Mouse (Mus musculus) hindbrain, embryonic 16.5 days (tissue): ENCODE measurements around the gene Syngr4. TPM values are rescaled to one million over a fixed set of nuclear protein-coding genes. Genes with fewer than 3 reads are reported as not detected.
"Not testable (repeated sequence)": the region's sequence is repeated elsewhere in the genome, so short reads cannot be mapped to it uniquely, and the experiment has no call there.

Experiments used
- ATAC-seq: fragments of 200-750 bp; cut with Nextera tagmentation; 2 replicates; pipeline ENCODE4 v1.8.0; 2017; ENCODE audit warnings: moderate TSS enrichment, moderate library complexity
- H3K27ac ChIP-seq: fragments of 300-500 bp; sonication (generic); 2 replicates; pipeline ENCODE4 v1.5.1; 2014; ENCODE audit warnings: low read depth, mild to moderate bottlenecking, control low read depth, low read length, moderate library complexity
- H3K27me3 ChIP-seq: fragments of 300-500 bp; sonication (generic); replicated peaks from 2 replicates; pipeline ENCODE4 v1.6.1; 2014; ENCODE audit warnings: low read length; ENCODE audit not compliant: control insufficient read depth, insufficient read depth
- H3K36me3 ChIP-seq: fragments of 300-500 bp; sonication (generic); 2 replicates; pipeline ENCODE4 v1.6.1; 2014; ENCODE audit warnings: mild to moderate bottlenecking, low read length, moderate library complexity, mixed read lengths; ENCODE audit not compliant: control insufficient read depth, insufficient read depth
- H3K4me1 ChIP-seq: fragments of 300-500 bp; sonication (generic); 2 replicates; pipeline ENCODE4 v1.6.1; 2014; ENCODE audit warnings: low read depth, low read length; ENCODE audit not compliant: control insufficient read depth, insufficient read depth
- H3K4me2 ChIP-seq: fragments of 300-500 bp; sonication (generic); 2 replicates; pipeline ENCODE4 v1.6.1; 2014; ENCODE audit warnings: mild to moderate bottlenecking, low read length, control low read depth, moderate library complexity
- H3K4me3 ChIP-seq: fragments of 300-500 bp; sonication (generic); 2 replicates; pipeline ENCODE4 v1.5.1; 2014; ENCODE audit warnings: mild to moderate bottlenecking, low read length, control low read depth, moderate library complexity
- H3K9ac ChIP-seq: fragments of 300-500 bp; sonication (generic); 2 replicates; pipeline ENCODE4 v1.6.1; 2014; ENCODE audit warnings: low read depth, mild to moderate bottlenecking, control low read depth, low read length, moderate library complexity
- H3K9me3 ChIP-seq: fragments of 300-500 bp; sonication (generic); 2 replicates; pipeline ENCODE4 v1.6.1; 2014; ENCODE audit warnings: mild to moderate bottlenecking, low read length, moderate library complexity; ENCODE audit not compliant: control insufficient read depth
- WGBS: fragments of 180-500 bp; shearing (Covaris S2); extraction: QIAGEN DNeasy Blood & Tissue Kit; methylation state at CpG from one replicate; pipeline ENCODE4 v1.1.7; 2014; 5-methylcytosine and 5-hydroxymethylcytosine counted together
- polyA plus RNA-seq: library from polyadenylated mRNA; unstranded; fragments of >200 nt; fragmentation: Nextera tagmentation; extraction: Ambion mirVana; gene quantifications from 2 replicates; pipeline ENCODE4 v1.2.1, GENCODE M21; 2015

Gene Syngr4
- polyA plus RNA-seq, result 0.22 TPM in 1 of 2 replicates, not detected in the other

DNA sequence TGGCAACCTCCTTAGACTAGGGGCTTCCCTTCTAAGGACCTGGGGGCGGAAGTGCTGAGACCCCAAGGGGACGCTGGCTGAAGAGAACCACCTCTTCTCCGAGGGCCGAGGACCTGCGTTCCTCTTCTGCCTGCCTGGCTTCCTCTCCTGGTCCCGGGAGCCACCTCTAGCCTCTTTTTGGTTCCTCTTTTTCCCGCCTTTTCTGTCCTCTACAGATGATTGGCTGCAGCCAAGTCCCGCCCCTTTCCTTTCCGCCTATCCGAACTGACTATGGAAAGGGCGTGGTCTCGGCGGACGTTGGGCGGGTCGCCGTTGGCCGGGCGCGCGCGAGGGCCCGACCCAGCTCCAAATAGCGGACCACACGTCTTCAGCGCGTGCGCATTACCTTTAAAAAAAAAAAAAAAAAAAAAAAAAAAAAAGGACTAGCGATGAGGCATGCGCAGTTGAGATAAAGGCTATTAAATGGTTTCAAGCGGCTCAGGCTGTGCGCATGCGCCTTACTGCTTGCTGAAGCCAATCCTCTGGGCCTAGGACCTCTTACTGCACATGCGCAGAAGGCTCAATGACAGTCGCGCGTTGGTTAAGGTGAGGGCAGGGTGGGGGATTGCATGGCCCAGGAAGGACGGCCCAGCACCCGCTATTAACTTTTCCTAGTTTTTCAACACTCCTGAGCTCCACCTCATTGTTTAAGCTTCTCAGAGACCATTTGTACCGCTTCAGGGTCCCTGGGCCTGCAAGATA is at the start of gene Syngr4, which contains the start of gene Tmem143:
Syngr4 (minus strand) TSS at position 198 of the 741 bp plus-strand sequence.
Tmem143 (plus strand) TSS at position 425 of the 741 bp plus-strand sequence.
- H3K36me3 ChIP-seq, result no peaks in the 10 kb centered on the region
- no peaks in the 10 kb centered on the region for H3K27me3 ChIP-seq
- H3K4me2 ChIP-seq, result peak within 1 kb of the TSS; percentile 59
- peak within 1 kb of the TSS; percentile 63 for H3K27ac ChIP-seq
- peak within 1 kb of the TSS; percentile 48 for H3K4me3 ChIP-seq
- no peaks in the 10 kb centered on the region for H3K9me3 ChIP-seq
- WGBS, result under 1% methylated on average over 39 of the region's 40 CpGs
- peak within 1 kb of the TSS; percentile 65 for H3K9ac ChIP-seq
- peak; percentile 93 for ATAC-seq
- H3K4me1 ChIP-seq, result peaks cover 8% of the 10 kb centered on the region

DNA sequence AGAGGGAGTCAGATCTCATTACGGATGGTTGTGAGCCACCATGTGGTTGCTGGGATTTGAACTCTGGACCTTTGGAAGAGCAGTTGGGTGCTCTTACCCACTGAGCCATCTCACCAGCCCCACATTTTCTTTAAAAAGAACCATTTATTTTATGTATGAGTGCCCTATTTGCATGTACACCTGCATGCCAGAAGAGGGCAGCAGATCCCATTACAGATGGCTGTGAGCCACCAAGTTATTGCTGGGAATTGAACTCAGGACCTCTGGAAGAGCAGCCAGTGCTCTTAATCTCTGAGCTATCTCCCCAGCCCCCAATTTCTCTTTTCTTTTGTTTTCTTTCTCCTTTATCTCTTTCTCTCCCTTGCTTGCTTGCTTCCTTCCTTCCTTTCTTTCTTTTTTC is 46.8 kb upstream of the Syngr4 start:
- not testable (repeated sequence) for H3K36me3 ChIP-seq, H3K27me3 ChIP-seq, H3K9ac ChIP-seq, H3K4me1 ChIP-seq, H3K9me3 ChIP-seq, ATAC-seq, H3K27ac ChIP-seq, H3K4me2 ChIP-seq, H3K4me3 ChIP-seq
- 80% methylated on average over 1 of the region's 1 CpGs for WGBS

DNA sequence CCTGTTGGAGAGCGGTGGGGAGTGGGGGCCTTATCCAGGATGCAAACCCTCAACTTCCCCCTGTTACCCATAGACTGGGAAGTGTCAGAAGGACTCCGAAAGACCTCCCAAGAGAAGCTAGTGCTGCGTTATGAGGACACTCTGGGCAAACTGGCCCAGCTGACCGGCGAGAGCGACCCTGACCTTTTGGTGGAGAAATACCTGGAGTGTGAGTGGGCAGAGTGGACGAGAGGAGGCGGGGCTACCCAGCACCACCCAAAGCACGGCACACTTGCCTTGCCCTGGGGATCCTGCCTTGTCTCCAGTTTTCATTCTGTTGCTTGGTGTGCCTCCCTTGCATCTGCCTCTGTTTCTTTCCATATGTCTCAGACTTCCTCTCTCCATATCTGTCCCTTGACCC is 45.5 kb upstream of the Syngr4 start:
- WGBS, result 90% methylated on average over 9 of the region's 9 CpGs
- Histone ChIP-seq H3K4me3 (no peak overlapping the region), H3K36me3 (no peaks in the 10 kb centered on the region), H3K4me2 (no peak overlapping the region), H3K9ac (no peak overlapping the region), H3K4me1 (no peaks in the 10 kb centered on the region), H3K27ac (no peak overlapping the region), H3K27me3 (no peaks in the 10 kb centered on the region), H3K9me3 (no peaks in the 10 kb centered on the region)
- ATAC-seq, result no peak

DNA sequence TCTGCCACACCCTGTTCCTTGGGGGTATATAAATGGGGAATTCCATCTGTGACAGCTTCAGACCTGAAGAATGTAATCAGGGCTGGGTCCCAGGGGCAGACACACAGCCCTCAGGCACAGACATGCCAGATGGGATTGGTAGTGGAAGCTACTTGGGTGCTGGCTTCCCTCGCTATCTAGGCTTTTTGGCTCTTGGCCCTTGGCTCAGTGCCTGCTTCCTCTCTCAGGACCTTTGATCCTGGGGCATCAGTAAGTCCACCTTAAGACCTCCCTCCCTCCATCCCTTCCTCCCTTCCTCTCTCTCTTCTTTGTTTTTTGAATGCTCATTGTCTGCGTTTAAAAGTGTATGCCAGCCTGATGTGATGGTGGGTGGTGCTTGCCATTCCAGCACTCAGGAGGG is 43.3 kb upstream of the Syngr4 start:
- no peak for ATAC-seq
- H3K27ac ChIP-seq, result no peak overlapping the region
- no peaks in the 10 kb centered on the region for H3K36me3 ChIP-seq
- H3K9ac ChIP-seq, result no peak overlapping the region
- H3K27me3 ChIP-seq, result no peaks in the 10 kb centered on the region
- H3K4me1 ChIP-seq, result no peaks in the 10 kb centered on the region
- H3K4me3 ChIP-seq, result no peak overlapping the region
- H3K9me3 ChIP-seq, result no peaks in the 10 kb centered on the region
- WGBS, result 47% methylated on average over 2 of the region's 2 CpGs
- H3K4me2 ChIP-seq, result no peak overlapping the region

DNA sequence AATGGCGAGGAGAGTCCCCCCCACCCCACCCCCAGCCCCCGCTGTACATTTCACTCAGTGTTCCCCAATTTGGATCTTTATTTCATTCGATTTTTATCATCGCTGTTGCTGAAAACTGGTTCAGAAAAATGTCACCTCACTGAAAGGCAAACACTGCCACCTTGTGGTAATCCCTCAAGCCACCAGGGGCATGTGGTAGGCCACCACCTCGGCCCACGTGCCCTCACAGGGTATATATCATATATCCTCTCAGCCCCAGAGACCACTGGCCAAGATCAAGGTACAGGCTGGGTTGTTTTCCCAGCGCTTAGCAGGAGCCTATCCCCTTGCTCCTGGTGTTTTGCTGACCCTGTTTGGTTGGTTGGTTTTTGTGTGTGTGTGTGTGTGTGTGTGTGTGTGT is 38.6 kb upstream of the Syngr4 start:
- Histone ChIP-seq H3K27ac (no peak overlapping the region), H3K4me1 (no peaks in the 10 kb centered on the region), H3K27me3 (no peaks in the 10 kb centered on the region), H3K9ac (no peak overlapping the region), H3K4me2 (no peak overlapping the region), H3K4me3 (no peak overlapping the region), H3K36me3 (no peaks in the 10 kb centered on the region), H3K9me3 (peaks cover 3% of the 10 kb centered on the region; the same call in 1 of the 2 replicates)
- no peak; the same call in 1 of the 2 replicates for ATAC-seq
- 24% methylated on average over 7 of the region's 7 CpGs for WGBS

DNA sequence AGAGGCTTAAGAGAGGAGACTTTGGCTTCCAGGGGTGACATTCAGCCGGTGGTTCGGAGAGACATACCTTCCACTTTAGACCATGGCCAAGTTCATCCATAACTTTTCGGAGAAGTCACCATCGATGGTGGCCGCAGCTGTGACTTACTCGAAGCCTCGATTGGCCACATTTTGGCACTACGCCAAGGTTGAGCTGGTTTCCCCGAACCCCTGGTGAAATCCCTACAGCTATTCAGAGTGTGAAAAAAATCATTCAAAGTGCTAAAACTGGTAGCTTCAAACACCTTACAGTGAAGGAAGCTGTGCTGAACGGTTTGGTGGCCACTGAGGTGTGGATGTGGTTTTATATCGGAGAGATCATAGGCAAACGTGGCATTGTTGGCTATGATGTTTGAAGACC is 37.3 kb upstream of the Syngr4 start:
- not testable (repeated sequence) for H3K27me3 ChIP-seq, H3K9ac ChIP-seq, ATAC-seq, H3K27ac ChIP-seq, H3K36me3 ChIP-seq, H3K4me1 ChIP-seq, H3K4me2 ChIP-seq, H3K9me3 ChIP-seq, H3K4me3 ChIP-seq
- 90% methylated on average over 12 of the region's 12 CpGs for WGBS

DNA sequence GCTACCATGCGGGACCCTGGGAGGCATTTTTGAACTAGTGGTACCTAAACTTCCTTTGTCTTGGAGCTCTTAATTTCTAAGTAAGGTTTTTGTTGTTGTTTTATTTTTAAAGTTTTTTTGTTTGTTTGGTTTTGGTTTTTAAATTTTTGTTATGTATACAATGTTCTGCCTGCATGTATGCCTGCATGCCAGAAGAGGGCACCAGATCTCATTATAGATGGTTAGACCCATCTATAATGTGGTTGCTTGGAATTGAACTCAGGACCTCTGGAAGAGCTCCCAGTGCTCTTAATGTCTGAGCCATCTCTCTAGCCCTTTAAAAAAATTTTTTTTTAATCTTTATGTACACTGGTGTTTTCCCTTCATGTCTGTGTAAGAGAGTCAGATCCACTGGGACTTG is 33.2 kb upstream of the Syngr4 start:
- Histone ChIP-seq H3K36me3 (no peaks in the 10 kb centered on the region), H3K27me3 (peaks cover 4% of the 10 kb centered on the region), H3K9me3 (peaks cover 3% of the 10 kb centered on the region; the same call in 1 of the 2 replicates), H3K9ac (no peak overlapping the region), H3K4me3 (no peak overlapping the region), H3K4me2 (no peak overlapping the region), H3K27ac (no peak overlapping the region), H3K4me1 (no peaks in the 10 kb centered on the region)
- no peak for ATAC-seq
- WGBS, result 97% methylated on average over 1 of the region's 1 CpGs

DNA sequence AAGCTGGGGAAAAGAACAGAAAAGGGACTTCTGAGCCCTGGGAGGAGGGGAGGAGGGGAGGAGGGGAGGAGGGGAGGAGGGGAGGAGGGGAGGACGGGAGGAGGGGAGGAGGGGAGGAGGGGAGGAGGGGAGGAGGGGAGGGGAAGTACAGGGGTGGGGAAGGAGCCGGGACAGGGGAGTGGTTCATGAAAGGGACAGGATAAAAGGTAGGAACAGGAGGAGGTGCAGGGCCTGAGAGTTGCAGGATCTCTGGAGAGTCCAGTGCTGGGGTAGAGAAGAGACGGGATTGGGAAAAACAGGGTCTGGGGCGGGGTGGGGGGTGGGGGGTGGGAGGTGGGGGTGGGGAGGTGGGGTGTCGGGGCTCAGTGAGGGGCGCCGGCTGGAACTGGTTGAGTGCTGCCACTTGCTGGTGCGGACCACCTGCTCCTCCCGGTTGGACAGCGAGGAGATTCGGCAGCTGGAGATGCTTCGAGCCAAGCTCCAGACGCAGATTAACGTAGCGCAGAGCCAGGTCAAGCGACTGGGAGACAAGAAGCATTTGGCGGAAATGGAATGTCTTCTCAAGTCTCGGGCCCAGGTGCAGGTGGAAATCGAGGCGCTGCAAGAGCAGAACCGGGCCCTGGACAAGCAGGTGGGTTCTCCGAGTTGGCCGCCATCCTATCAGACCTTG is 32.2 kb upstream of the Syngr4 start:
- Histone ChIP-seq H3K9me3 (peaks cover 3% of the 10 kb centered on the region; the same call in 1 of the 2 replicates), H3K9ac (peak overlapping the region; percentile 41), H3K4me1 (peaks cover 3% of the 10 kb centered on the region; the same call in 1 of the 2 replicates), H3K27ac (no peak overlapping the region), H3K36me3 (no peaks in the 10 kb centered on the region), H3K4me2 (peak overlapping the region; percentile 32), H3K27me3 (peaks cover 4% of the 10 kb centered on the region), H3K4me3 (no peak overlapping the region)
- ATAC-seq, result no peak
- 10% methylated on average over 21 of the region's 23 CpGs for WGBS

DNA sequence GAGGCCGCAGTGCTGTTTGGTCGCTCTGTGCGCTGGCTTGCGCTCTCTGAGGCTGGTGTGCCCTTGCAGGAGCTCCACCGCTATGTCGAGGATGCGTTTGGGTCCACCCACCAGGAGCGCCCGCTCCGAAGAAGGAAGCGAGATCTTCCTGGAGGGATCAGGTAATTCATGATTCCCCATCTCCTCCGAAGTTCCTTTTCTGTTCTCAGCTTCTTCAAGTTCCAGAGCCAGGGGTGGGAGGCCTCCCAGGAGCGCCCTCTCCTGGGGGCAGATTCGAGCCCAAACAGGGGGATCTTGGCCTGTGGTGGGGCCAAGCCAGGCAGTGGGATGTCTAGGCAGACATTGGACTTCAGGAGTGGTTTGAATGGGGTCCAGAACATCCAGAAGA is 27.9 kb upstream of the Syngr4 start:
- Histone ChIP-seq H3K4me1 (peaks cover 8% of the 10 kb centered on the region), H3K27ac (no peak overlapping the region; the same call in 1 of the 2 replicates), H3K4me3 (peak overlapping the region; percentile 56), H3K9ac (peak overlapping the region; percentile 12; the same call in 1 of the 2 replicates), H3K4me2 (peak overlapping the region; percentile 85), H3K36me3 (no peaks in the 10 kb centered on the region), H3K9me3 (no peaks in the 10 kb centered on the region), H3K27me3 (peaks cover 4% of the 10 kb centered on the region)
- 11% methylated on average over 14 of the region's 14 CpGs for WGBS
- no peak for ATAC-seq
